Mouse (Mus musculus): ENCODE measurements at regions not wholly inside any gene's neighbourhood (a gene's known extent, or its start where the extent isn't known, plus 50 kb on each side); places are given as distances from the start of the nearest gene placed in this dataset.

- Histone ChIP-seq H3K9ac (ENCODE audit: low read depth, low read length) (no peak overlapping the region), H3K27ac (ENCODE audit: low read length) (no peak overlapping the region), H3K9me3 (ENCODE audit: control insufficient read depth, low read length) (no peaks in the 10 kb centered on the region), H3K36me3 (ENCODE audit: control insufficient read depth, insufficient read depth, low read length) (no peaks in the 10 kb centered on the region), H3K4me2 (ENCODE audit: low read depth, low read length) (no peak overlapping the region), H3K4me1 (ENCODE audit: control insufficient read depth, insufficient read depth, low read length) (no peaks in the 10 kb centered on the region), H3K27me3 (replicated peaks; ENCODE audit: control insufficient read depth, insufficient read depth, low read length) (no peaks in the 10 kb centered on the region), H3K4me3 (ENCODE audit: low read length) (no peak overlapping the region)
- ATAC-seq: peak; percentile 65
- 58% methylated on average over 4 of the region's 4 CpGs for WGBS
Measured at GRCm38 (mm10) chr4:89382434-89382976, 71.7 kb upstream of the Cdkn2b start.

DNA sequence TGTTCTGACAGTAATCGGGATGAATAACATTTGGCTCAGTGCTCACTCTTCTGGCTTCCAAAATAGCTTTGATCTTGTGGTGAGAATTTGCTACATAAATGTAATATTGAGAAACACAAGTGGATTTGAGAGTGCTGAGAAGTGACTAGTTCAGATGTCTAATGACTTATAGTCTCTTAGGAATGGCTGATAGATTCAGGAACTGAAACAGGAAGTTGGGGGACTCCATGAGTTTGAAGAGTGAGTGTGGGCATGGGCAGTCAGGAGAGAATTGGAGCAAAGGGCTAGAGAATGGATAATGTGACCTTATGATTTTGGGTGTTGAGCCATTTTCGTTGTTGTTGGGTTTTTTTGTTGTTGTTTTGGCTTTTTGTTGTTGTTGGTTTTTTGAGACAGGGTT lies 70.9 kb upstream of the Cdkn2b start:
- Histone ChIP-seq H3K4me1 (ENCODE audit: control insufficient read depth, insufficient read depth, low read length) (no peaks in the 10 kb centered on the region), H3K36me3 (ENCODE audit: control insufficient read depth, insufficient read depth, low read length) (no peaks in the 10 kb centered on the region), H3K27ac (ENCODE audit: low read length) (no peak overlapping the region), H3K9me3 (ENCODE audit: control insufficient read depth, low read length) (no peaks in the 10 kb centered on the region), H3K9ac (ENCODE audit: low read depth, low read length) (no peak overlapping the region), H3K4me2 (ENCODE audit: low read depth, low read length) (no peak overlapping the region), H3K4me3 (ENCODE audit: low read length) (no peak overlapping the region), H3K27me3 (replicated peaks; ENCODE audit: control insufficient read depth, insufficient read depth, low read length) (no peaks in the 10 kb centered on the region)
- 91% methylated on average over 2 of the region's 2 CpGs for WGBS
- ATAC-seq: no peak

DNA sequence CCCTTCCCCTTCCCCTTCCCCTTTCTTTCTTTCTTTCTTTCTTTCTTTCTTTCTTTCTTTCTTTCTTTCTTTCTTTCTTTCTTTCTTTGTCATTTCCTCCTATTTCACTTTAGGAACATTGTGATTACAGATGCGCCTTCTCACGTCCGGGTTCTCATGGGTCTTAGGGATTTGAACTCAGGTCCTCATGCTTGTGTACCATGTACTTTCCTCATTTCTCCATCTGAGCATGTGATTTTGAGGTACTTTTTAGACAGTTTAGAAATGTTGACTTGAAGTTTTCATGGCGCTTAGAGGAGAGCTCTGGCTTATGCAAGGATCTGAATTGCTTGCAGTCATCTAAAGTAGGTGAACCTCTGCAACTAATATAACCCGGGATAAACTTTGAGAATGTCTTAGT lies 70.2 kb upstream of the Cdkn2b start:
- H3K9ac ChIP-seq (ENCODE audit: low read depth, low read length): no peak overlapping the region
- no peaks in the 10 kb centered on the region for H3K4me1 ChIP-seq (ENCODE audit: control insufficient read depth, insufficient read depth, low read length)
- H3K9me3 ChIP-seq (ENCODE audit: control insufficient read depth, low read length): no peaks in the 10 kb centered on the region
- H3K27me3 ChIP-seq (replicated peaks; ENCODE audit: control insufficient read depth, insufficient read depth, low read length): no peaks in the 10 kb centered on the region
- no peaks in the 10 kb centered on the region for H3K36me3 ChIP-seq (ENCODE audit: control insufficient read depth, insufficient read depth, low read length)
- H3K4me3 ChIP-seq (ENCODE audit: low read length): no peak overlapping the region
- no peak for ATAC-seq
- no peak overlapping the region for H3K27ac ChIP-seq (ENCODE audit: low read length)
- WGBS: 90% methylated on average over 5 of the region's 5 CpGs
- H3K4me2 ChIP-seq (ENCODE audit: low read depth, low read length): no peak overlapping the region

DNA sequence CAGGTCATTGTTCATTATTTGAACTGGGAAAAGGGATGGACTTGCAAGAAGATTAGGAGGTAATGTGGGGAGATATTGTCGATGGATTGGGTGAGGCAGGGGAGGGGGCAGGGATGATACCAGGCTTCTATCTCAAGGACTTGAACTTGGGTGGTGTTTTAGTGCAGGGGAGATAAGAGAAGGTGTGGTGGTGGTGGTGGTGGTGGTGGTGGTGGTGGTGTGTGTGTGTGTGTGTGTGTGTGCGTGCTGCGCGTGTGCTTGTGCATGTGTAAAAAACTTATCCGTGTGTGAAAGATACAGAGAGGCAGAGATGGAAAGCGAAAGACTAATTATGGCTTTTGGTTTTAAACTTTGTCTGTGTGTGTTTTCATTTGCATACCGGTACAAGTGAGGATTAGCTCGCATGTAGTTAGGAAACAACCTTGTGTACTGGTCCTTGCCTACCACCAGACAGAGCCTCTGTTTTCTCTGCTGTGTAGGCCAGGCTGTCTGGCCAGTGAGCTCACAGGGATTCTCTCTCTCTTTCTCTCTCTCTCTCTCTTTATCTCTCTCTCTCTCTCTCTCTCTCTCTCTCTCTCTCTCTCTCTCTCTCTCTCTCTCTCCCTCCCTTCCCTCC lies 69.6 kb upstream of the Cdkn2b start:
- H3K9ac ChIP-seq (ENCODE audit: low read depth, low read length): no peak overlapping the region
- no peak overlapping the region for H3K4me3 ChIP-seq (ENCODE audit: low read length)
- peak; percentile 77 for ATAC-seq
- H3K27me3 ChIP-seq (replicated peaks; ENCODE audit: control insufficient read depth, insufficient read depth, low read length): no peaks in the 10 kb centered on the region
- no peaks in the 10 kb centered on the region for H3K4me1 ChIP-seq (ENCODE audit: control insufficient read depth, insufficient read depth, low read length)
- no peak overlapping the region for H3K4me2 ChIP-seq (ENCODE audit: low read depth, low read length)
- H3K27ac ChIP-seq (ENCODE audit: low read length): no peak overlapping the region
- H3K36me3 ChIP-seq (ENCODE audit: control insufficient read depth, insufficient read depth, low read length): no peaks in the 10 kb centered on the region
- no peaks in the 10 kb centered on the region for H3K9me3 ChIP-seq (ENCODE audit: control insufficient read depth, low read length)
- 88% methylated on average over 8 of the region's 8 CpGs for WGBS

- Histone ChIP-seq H3K4me3 (ENCODE audit: low read length) (no peak overlapping the region), H3K27ac (ENCODE audit: low read length) (no peak overlapping the region), H3K4me2 (ENCODE audit: low read depth, low read length) (no peak overlapping the region), H3K9ac (ENCODE audit: low read depth, low read length) (no peak overlapping the region), H3K9me3 (ENCODE audit: control insufficient read depth, low read length) (no peaks in the 10 kb centered on the region), H3K36me3 (ENCODE audit: control insufficient read depth, insufficient read depth, low read length) (no peaks in the 10 kb centered on the region), H3K27me3 (replicated peaks; ENCODE audit: control insufficient read depth, insufficient read depth, low read length) (no peaks in the 10 kb centered on the region), H3K4me1 (ENCODE audit: control insufficient read depth, insufficient read depth, low read length) (no peaks in the 10 kb centered on the region)
- 90% methylated on average over 6 of the region's 6 CpGs for WGBS
- ATAC-seq: no peak
Measured at GRCm38 (mm10) chr4:89379622-89380329, 68.9 kb upstream of the Cdkn2b start.

- Histone ChIP-seq H3K4me3 (ENCODE audit: low read length) (no peak overlapping the region), H3K4me1 (ENCODE audit: control insufficient read depth, insufficient read depth, low read length) (no peaks in the 10 kb centered on the region), H3K9ac (ENCODE audit: low read depth, low read length) (no peak overlapping the region), H3K9me3 (ENCODE audit: control insufficient read depth, low read length) (no peaks in the 10 kb centered on the region), H3K36me3 (ENCODE audit: control insufficient read depth, insufficient read depth, low read length) (no peaks in the 10 kb centered on the region), H3K27ac (ENCODE audit: low read length) (no peak overlapping the region), H3K27me3 (replicated peaks; ENCODE audit: control insufficient read depth, insufficient read depth, low read length) (no peaks in the 10 kb centered on the region), H3K4me2 (ENCODE audit: low read depth, low read length) (no peak overlapping the region)
- WGBS: 76% methylated on average over 6 of the region's 6 CpGs
- ATAC-seq: no peak
Measured at GRCm38 (mm10) chr4:89372631-89373030, 61.8 kb upstream of the Cdkn2b start.

- Histone ChIP-seq H3K27me3 (replicated peaks; ENCODE audit: control insufficient read depth, insufficient read depth, low read length) (no peaks in the 10 kb centered on the region), H3K9ac (ENCODE audit: low read depth, low read length) (no peak overlapping the region), H3K4me1 (ENCODE audit: control insufficient read depth, insufficient read depth, low read length) (no peaks in the 10 kb centered on the region), H3K4me3 (ENCODE audit: low read length) (no peak overlapping the region), H3K9me3 (ENCODE audit: control insufficient read depth, low read length) (no peaks in the 10 kb centered on the region), H3K27ac (ENCODE audit: low read length) (no peak overlapping the region), H3K4me2 (ENCODE audit: low read depth, low read length) (no peak overlapping the region), H3K36me3 (ENCODE audit: control insufficient read depth, insufficient read depth, low read length) (no peaks in the 10 kb centered on the region)
- ATAC-seq: no peak
- 82% methylated on average over 12 of the region's 12 CpGs for WGBS
Measured at GRCm38 (mm10) chr4:89368850-89369524, 58.1 kb upstream of the Cdkn2b start.

GRCm38 (mm10) chr4:89366581-89367141 lies 55.8 kb upstream of the Cdkn2b start:
- no peak for ATAC-seq
- WGBS: 48% methylated on average over 10 of the region's 10 CpGs
- Histone ChIP-seq H3K4me3 (ENCODE audit: low read length) (no peak overlapping the region), H3K36me3 (ENCODE audit: control insufficient read depth, insufficient read depth, low read length) (no peaks in the 10 kb centered on the region), H3K27me3 (replicated peaks; ENCODE audit: control insufficient read depth, insufficient read depth, low read length) (no peaks in the 10 kb centered on the region), H3K9ac (ENCODE audit: low read depth, low read length) (no peak overlapping the region), H3K9me3 (ENCODE audit: control insufficient read depth, low read length) (no peaks in the 10 kb centered on the region), H3K4me1 (ENCODE audit: control insufficient read depth, insufficient read depth, low read length) (no peaks in the 10 kb centered on the region), H3K4me2 (ENCODE audit: low read depth, low read length) (no peak overlapping the region), H3K27ac (ENCODE audit: low read length) (no peak overlapping the region)

DNA sequence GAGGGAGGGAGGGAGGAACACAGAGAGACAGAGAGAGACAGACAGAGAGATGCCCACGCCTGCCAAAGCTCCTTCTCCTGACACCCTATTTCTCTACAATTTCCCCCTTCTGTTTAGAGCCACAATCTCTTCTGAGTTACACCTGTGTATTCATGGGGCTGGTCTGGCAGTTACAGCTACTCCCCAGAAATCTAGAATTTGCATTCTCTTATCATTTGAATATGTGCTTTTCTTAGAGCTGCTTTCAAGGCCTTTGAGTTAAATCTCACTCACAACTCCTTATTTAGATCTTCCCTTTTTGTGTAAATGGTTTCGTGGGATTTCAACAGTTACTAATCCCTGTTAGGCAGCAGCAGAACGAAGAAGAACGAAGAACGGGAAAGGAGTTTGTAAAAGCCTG lies 55.0 kb upstream of the Cdkn2b start:
- Histone ChIP-seq H3K4me3 (ENCODE audit: low read length) (no peak overlapping the region), H3K36me3 (ENCODE audit: control insufficient read depth, insufficient read depth, low read length) (no peaks in the 10 kb centered on the region), H3K27me3 (replicated peaks; ENCODE audit: control insufficient read depth, insufficient read depth, low read length) (no peaks in the 10 kb centered on the region), H3K4me1 (ENCODE audit: control insufficient read depth, insufficient read depth, low read length) (no peaks in the 10 kb centered on the region), H3K4me2 (ENCODE audit: low read depth, low read length) (no peak overlapping the region), H3K9ac (ENCODE audit: low read depth, low read length) (no peak overlapping the region), H3K27ac (ENCODE audit: low read length) (no peak overlapping the region), H3K9me3 (ENCODE audit: control insufficient read depth, low read length) (no peaks in the 10 kb centered on the region)
- 51% methylated on average over 5 of the region's 5 CpGs for WGBS
- no peak for ATAC-seq
